16 mouse cellular contexts compared by ENCODE assay signal in genomic region chr4:116655100-116655499, GRCm38 (mm10). TPM values are rescaled to one million over a fixed set of nuclear protein-coding genes. Genes with fewer than 3 reads are reported as not detected.
DNase-seq lines count a peak whose midpoint lies in the region; ATAC-seq and TF ChIP-seq lines count a peak whose summit lies in the region.
"Had no signal": no experiment of that assay in that cellular context is flagged by ENCODE, and none has a peak within 500 bp of the region (broad histone marks: within the 10 kb centered on the region; RNA-seq: fewer than 3 reads in every experiment).

No protein-coding gene starts in this region.

- TF ChIP-seq POLR2A in CH12.LX (IDR thresholded peaks at IDR 0.05; ENCODE audit: low read depth, low read length) = no peak
- no peak for TF ChIP-seq POLR2A in thymus, adult 2 months (IDR thresholded peaks at IDR 0.05; ENCODE audit: control insufficient read depth, extremely low read depth, insufficient read depth, low read length, poor library complexity)

- no peak for TF ChIP-seq RAD21 in CH12.LX (IDR thresholded peaks at IDR 0.05; ENCODE audit: low read depth, low read length)

- H3K79me2 ChIP-seq in CH12.LX (replicated peaks; ENCODE audit: control insufficient read depth, extremely low read depth, insufficient read depth, poor library complexity, severe bottlenecking) = peaks cover 13% of the 10 kb centered on the region

- ATAC-seq in heart, embryonic 11.5 days (replicated peaks; ENCODE audit: insufficient number of reproducible peaks, low FRiP score, low TSS enrichment) = no peak
- ATAC-seq in kidney, embryonic 16.5 days (ENCODE audit: low FRiP score, low TSS enrichment) = no peak
- no peak for ATAC-seq in hindbrain, embryonic 13.5 days (ENCODE audit: low FRiP score)
- ATAC-seq: inflammation-experienced regulatory T-cells, adult 6 months; midbrain, embryonic 13.5 days had no signal

- H3K4me1 ChIP-seq in heart, embryonic 11.5 days (ENCODE audit: control insufficient read depth, insufficient read depth, low read length) = peaks cover 2% of the 10 kb centered on the region
- H3K4me1 ChIP-seq in CH12.LX (ENCODE audit: control insufficient read depth in 1 of 2, insufficient read depth in 2 of 2) = peaks cover 3 to 24% of the 10 kb centered on the region in 2 experiments; a peak in 3 of 4 replicates
- H3K4me1 ChIP-seq in kidney, embryonic 16.5 days (ENCODE audit: insufficient read depth, low read length) = peaks cover 15% of the 10 kb centered on the region
- H3K4me1 ChIP-seq in thymus, adult 2 months (replicated peaks; ENCODE audit: control insufficient read depth, insufficient read depth, low read length) = peaks cover 3% of the 10 kb centered on the region; the same call in 1 of the 2 replicates
- H3K4me1 ChIP-seq in hindbrain, embryonic 13.5 days (replicated peaks) = peaks cover 10% of the 10 kb centered on the region

- no peak for TF ChIP-seq EP300 in CH12.LX (IDR thresholded peaks at IDR 0.05; ENCODE audit: low read length)

- H3K9ac ChIP-seq in heart, embryonic 11.5 days (ENCODE audit: low read depth, low read length) = no peak overlapping the region
- H3K9ac ChIP-seq in CH12.LX (ENCODE audit: insufficient read depth, low read depth) = no peak overlapping the region; the same call in 1 of the 2 replicates
- H3K9ac ChIP-seq in kidney, embryonic 16.5 days (replicated peaks; ENCODE audit: low read length) = 0 out of 2 replicates have a peak overlapping the region, but pooled peaks have one; percentile 42
- no peak overlapping the region for H3K9ac ChIP-seq in hindbrain, embryonic 13.5 days
- H3K9ac ChIP-seq: embryonic facial prominence, embryonic 12.5 days; forebrain, embryonic 12.5 days; midbrain, embryonic 13.5 days had no signal

- in situ Hi-C loops in CH12.LX (cut with MboI; ENCODE audit: low pct_ligation_motif_present, low pct_unique_long_range_greater_than_20kb, low sequenced_read_pairs) = no loop called here

- H3K4me2 ChIP-seq in heart, embryonic 11.5 days = no peak overlapping the region
- H3K4me2 ChIP-seq in CH12.LX (ENCODE audit: insufficient read depth, low read depth, poor library complexity, severe bottlenecking) = no peak overlapping the region
- no peak overlapping the region for H3K4me2 ChIP-seq in kidney, embryonic 16.5 days (replicated peaks; ENCODE audit: low read depth, low read length)
- H3K4me2 ChIP-seq in hindbrain, embryonic 13.5 days = no peak overlapping the region
- H3K4me2 ChIP-seq: embryonic facial prominence, embryonic 12.5 days; forebrain, embryonic 12.5 days; midbrain, embryonic 13.5 days had no signal

- no peak overlapping the region for H3K4me3 ChIP-seq in heart, embryonic 11.5 days (ENCODE audit: low read depth, low read length)
- H3K4me3 ChIP-seq in CH12.LX (replicated peaks in 1 of 3; ENCODE audit: low read depth in 2 of 3, low read length in 2 of 3, poor library complexity in 1 of 3) = no peak overlapping the region
- no peak overlapping the region for H3K4me3 ChIP-seq in kidney, embryonic 16.5 days (ENCODE audit: low read length)
- H3K4me3 ChIP-seq in thymus, adult 2 months (ENCODE audit: control insufficient read depth, insufficient read depth, low read length) = no peak overlapping the region
- H3K4me3 ChIP-seq in hindbrain, embryonic 13.5 days = no peak overlapping the region
- H3K4me3 ChIP-seq: embryonic facial prominence, embryonic 12.5 days; forebrain, embryonic 12.5 days; midbrain, embryonic 13.5 days had no signal

- H3K9me3 ChIP-seq in heart, embryonic 11.5 days (replicated peaks; ENCODE audit: control insufficient read depth, low read length) = no peaks in the 10 kb centered on the region
- H3K9me3 ChIP-seq in CH12.LX (replicated peaks; ENCODE audit: low read length) = no peaks in the 10 kb centered on the region
- H3K9me3 ChIP-seq in kidney, embryonic 16.5 days (ENCODE audit: low read length) = no peaks in the 10 kb centered on the region
- no peaks in the 10 kb centered on the region for H3K9me3 ChIP-seq in hindbrain, embryonic 13.5 days
- H3K9me3 ChIP-seq: embryonic facial prominence, embryonic 12.5 days; forebrain, embryonic 12.5 days; midbrain, embryonic 13.5 days had no signal

- DNase-seq in heart, adult 9 months (ENCODE audit: low spot score in 2 of 2) = peak; percentile 25 to 33
- DNase-seq in CH12.LX (ENCODE audit: extremely low read depth) (no peak), ZHBTc4 (ENCODE audit: low read depth, low spot score) (peak; percentile 53)
- DNase-seq in thymus, adult 2 months = no peak
- no peak for DNase-seq in spleen, adult 18-20 months
- DNase-seq: cerebellum, postnatal 14 days; gastrocnemius, postnatal 10 days; right cerebral cortex, adult 18-20 months; thymus, postnatal 36 days had no signal

- H3K27me3 ChIP-seq in heart, embryonic 11.5 days (ENCODE audit: control insufficient read depth, insufficient read depth, low read length) = no peaks in the 10 kb centered on the region
- no peaks in the 10 kb centered on the region for H3K27me3 ChIP-seq in CH12.LX (replicated peaks)
- no peaks in the 10 kb centered on the region for H3K27me3 ChIP-seq in kidney, embryonic 16.5 days (ENCODE audit: insufficient read depth, low read length)
- H3K27me3 ChIP-seq in thymus, adult 2 months (ENCODE audit: control insufficient read depth, insufficient read depth, low read length) = no peaks in the 10 kb centered on the region
- H3K27me3 ChIP-seq in hindbrain, embryonic 13.5 days = no peaks in the 10 kb centered on the region
- H3K27me3 ChIP-seq: embryonic facial prominence, embryonic 12.5 days; forebrain, embryonic 12.5 days; midbrain, embryonic 13.5 days had no signal

- H3K36me3 ChIP-seq in heart, embryonic 11.5 days (ENCODE audit: control insufficient read depth, insufficient read depth, low read length) = no peaks in the 10 kb centered on the region
- peaks cover 0 to under 1% of the 10 kb centered on the region in 2 experiments for H3K36me3 ChIP-seq in CH12.LX (replicated peaks in 1 of 2; ENCODE audit: control insufficient read depth in 1 of 2, insufficient read depth in 1 of 2, low read length in 1 of 2)
- no peaks in the 10 kb centered on the region for H3K36me3 ChIP-seq in kidney, embryonic 16.5 days (ENCODE audit: insufficient read depth, low read length)
- no peaks in the 10 kb centered on the region for H3K36me3 ChIP-seq in thymus, adult 2 months (ENCODE audit: control insufficient read depth, insufficient read depth, low read length)
- no peaks in the 10 kb centered on the region for H3K36me3 ChIP-seq in hindbrain, embryonic 13.5 days
- H3K36me3 ChIP-seq: embryonic facial prominence, embryonic 12.5 days; forebrain, embryonic 12.5 days; midbrain, embryonic 13.5 days had no signal

- no peak for TF ChIP-seq CTCF in CH12.LX (conservative IDR thresholded peaks at IDR 0.05 in 1 of 2, IDR thresholded peaks at IDR 0.05 in 1 of 2; ENCODE audit: low read depth in 2 of 2, low read length in 2 of 2)
- TF ChIP-seq CTCF in thymus, adult 2 months (IDR thresholded peaks at IDR 0.05; ENCODE audit: borderline replicate concordance, control insufficient read depth, extremely low read depth, insufficient read depth, low read length, poor library complexity) = no peak

- no peak overlapping the region for H3K27ac ChIP-seq in heart, embryonic 11.5 days (ENCODE audit: low read depth, low read length)
- no peak overlapping the region for H3K27ac ChIP-seq in CH12.LX (ENCODE audit: insufficient read depth, low read depth)
- peak overlapping the region; percentile 65; the same call in 1 of the 2 replicates for H3K27ac ChIP-seq in kidney, embryonic 16.5 days (ENCODE audit: low read length)
- H3K27ac ChIP-seq in thymus, adult 2 months (ENCODE audit: control insufficient read depth, insufficient read depth, low read length) = no peak overlapping the region
- H3K27ac ChIP-seq in hindbrain, embryonic 13.5 days = no peak overlapping the region
- H3K27ac ChIP-seq: embryonic facial prominence, embryonic 12.5 days; forebrain, embryonic 12.5 days; midbrain, embryonic 13.5 days had no signal

- 45% methylated on average over 2 of the region's 2 CpGs for WGBS in heart, embryonic 11.5 days (ENCODE audit: insufficient replicate concordance)
- 32% methylated on average over 2 of the region's 2 CpGs for WGBS in kidney, embryonic 16.5 days
- WGBS in thymus, adult 2 months = 19% methylated on average over 2 of the region's 2 CpGs
- WGBS in hindbrain, embryonic 13.5 days = 77% methylated on average over 2 of the region's 2 CpGs

- dilution Hi-C loops in CH12.LX (cut with MboI; ENCODE audit: extremely low pct_ligation_motif_present, extremely low pct_unique_long_range_greater_than_20kb, low sequenced_read_pairs) = no loop called here

RNA-seq across cellular contexts. Expression of gene Akr1a1, which starts 3.6 kb away (rescaled TPM):
- 645 and 676 TPM in 2 replicates for polyA plus RNA-seq in heart, embryonic 11.5 days (2014; fragmentation: Nextera tagmentation; extraction: Ambion mirVana)
- total RNA-seq in CH12.LX (2012; rRNA removed) (347 and 373 TPM in 2 replicates), CH12.LX (2014; rRNA removed) (517 and 533 TPM in 2 replicates)
- polyA plus RNA-seq in CH12.LX (2012; ENCODE audit: insufficient read length, low read depth) = 450 and 470 TPM in 2 replicates
- 869 and 947 TPM in 2 replicates for polyA plus RNA-seq in kidney, embryonic 16.5 days (2015; fragmentation: Nextera tagmentation; extraction: Ambion mirVana)
- 490 and 565 TPM in 2 replicates for polyA plus RNA-seq in thymus, adult 2 months (2012; rRNA removed)
- polyA plus RNA-seq in hindbrain, embryonic 13.5 days (2015; fragmentation: Nextera tagmentation; extraction: Ambion mirVana) = 666 and 678 TPM in 2 replicates

RNA-seq across cellular contexts. Expression of gene Nasp, which starts 27.4 kb away (rescaled TPM):
- 135 TPM in 2 replicates for polyA plus RNA-seq in heart, embryonic 11.5 days (2014; fragmentation: Nextera tagmentation; extraction: Ambion mirVana)
- 139 and 186 TPM in 2 replicates for total RNA-seq in CH12.LX (2012; rRNA removed)
- 308 and 390 TPM in 2 replicates for total RNA-seq in CH12.LX (2014; rRNA removed)
- polyA plus RNA-seq in CH12.LX (2012; ENCODE audit: insufficient read length, low read depth) = 347 and 399 TPM in 2 replicates
- polyA plus RNA-seq in kidney, embryonic 16.5 days (2015; fragmentation: Nextera tagmentation; extraction: Ambion mirVana) = 144 and 169 TPM in 2 replicates
- 14.2 and 15.8 TPM in 2 replicates for polyA plus RNA-seq in thymus, adult 2 months (2012; rRNA removed)
- polyA plus RNA-seq in hindbrain, embryonic 13.5 days (2015; fragmentation: Nextera tagmentation; extraction: Ambion mirVana) = 109 and 110 TPM in 2 replicates

RNA-seq across cellular contexts. Expression of gene Prdx1, which starts 30.2 kb away (rescaled TPM):
- polyA plus RNA-seq in heart, embryonic 11.5 days (2014; fragmentation: Nextera tagmentation; extraction: Ambion mirVana) = 1,014 and 1,024 TPM in 2 replicates
- total RNA-seq in CH12.LX (2012; rRNA removed) (269 and 378 TPM in 2 replicates), CH12.LX (2014; rRNA removed) (1,274 and 1,469 TPM in 2 replicates)
- polyA plus RNA-seq in CH12.LX (2012; ENCODE audit: insufficient read length, low read depth) = 934 and 1,078 TPM in 2 replicates
- 1,468 and 1,536 TPM in 2 replicates for polyA plus RNA-seq in kidney, embryonic 16.5 days (2015; fragmentation: Nextera tagmentation; extraction: Ambion mirVana)
- 61.8 and 99.5 TPM in 2 replicates for polyA plus RNA-seq in thymus, adult 2 months (2012; rRNA removed)
- polyA plus RNA-seq in hindbrain, embryonic 13.5 days (2015; fragmentation: Nextera tagmentation; extraction: Ambion mirVana) = 475 TPM in 2 replicates

RNA-seq across cellular contexts. Expression of gene Mmachc, which starts 53.1 kb away (rescaled TPM):
- 25.5 and 29.1 TPM in 2 replicates for polyA plus RNA-seq in heart, embryonic 11.5 days (2014; fragmentation: Nextera tagmentation; extraction: Ambion mirVana)
- total RNA-seq in CH12.LX (2012; rRNA removed) (10.0 and 10.5 TPM in 2 replicates), CH12.LX (2014; rRNA removed) (28.2 and 32.1 TPM in 2 replicates)
- 15.4 and 15.5 TPM in 2 replicates for polyA plus RNA-seq in CH12.LX (2012; ENCODE audit: insufficient read length, low read depth)
- 27.0 and 30.6 TPM in 2 replicates for polyA plus RNA-seq in kidney, embryonic 16.5 days (2015; fragmentation: Nextera tagmentation; extraction: Ambion mirVana)
- 10.5 and 10.8 TPM in 2 replicates for polyA plus RNA-seq in thymus, adult 2 months (2012; rRNA removed)
- polyA plus RNA-seq in hindbrain, embryonic 13.5 days (2015; fragmentation: Nextera tagmentation; extraction: Ambion mirVana) = 24.3 and 29.7 TPM in 2 replicates

RNA-seq across cellular contexts. Expression of gene Ccdc163, which starts 53.2 kb away (rescaled TPM):
- polyA plus RNA-seq in heart, embryonic 11.5 days (2014; fragmentation: Nextera tagmentation; extraction: Ambion mirVana) = 16.3 and 21.0 TPM in 2 replicates
- total RNA-seq in CH12.LX (2012; rRNA removed) = 15.3 and 19.9 TPM in 2 replicates
- total RNA-seq in CH12.LX (2014; rRNA removed) = 18.1 and 20.2 TPM in 2 replicates
- polyA plus RNA-seq in CH12.LX (2012; ENCODE audit: insufficient read length, low read depth) = 27.6 and 27.9 TPM in 2 replicates
- 28.8 and 40.2 TPM in 2 replicates for polyA plus RNA-seq in kidney, embryonic 16.5 days (2015; fragmentation: Nextera tagmentation; extraction: Ambion mirVana)
- 46.0 and 48.2 TPM in 2 replicates for polyA plus RNA-seq in thymus, adult 2 months (2012; rRNA removed)
- 16.6 and 19.3 TPM in 2 replicates for polyA plus RNA-seq in hindbrain, embryonic 13.5 days (2015; fragmentation: Nextera tagmentation; extraction: Ambion mirVana)

Comparison
In these comparisons a context has a peak if more than half of its experiments do, and no peak if none do; other contexts are left out.
1. DNase-seq: peak in heart, adult 9 months (2 of 2) and ZHBTc4 (single experiment); none in CH12.LX (single experiment), thymus, adult 2 months (single experiment) and spleen, adult 18-20 months (0 of 2).